Mouse (Mus musculus) E14TG2a.4 (cell line): ENCODE results near the gene Cbl.

Experiments used
- CTCF ChIP-seq: conservative IDR thresholded peaks from 2 replicates; pipeline ENCODE4 v1.5.1; 2014; ENCODE audit warnings: low read length
- NANOG ChIP-seq: IDR thresholded peaks from 2 replicates; pipeline ENCODE4 v1.6.1; 2014; ENCODE audit warnings: borderline replicate concordance, low read length, mixed read lengths

- TF ChIP-seq CTCF: no peak
- no peak for TF ChIP-seq NANOG
Measured at GRCm38 (mm10) chr9:44250445-44250844, 16.6 kb upstream of the Cbl start.
